Mouse (Mus musculus) right cerebral cortex, adult 18-20 months (tissue): ENCODE data around the gene Kri1.
"Not testable (repeated sequence)": the region's sequence is repeated elsewhere in the genome, so short reads cannot be mapped to it uniquely, and the experiment has no call there.

Source experiments
- DNase-seq: peaks from one replicate; pipeline ENCODE4 v3.0.0; 2022; ENCODE audit warnings: mixed read lengths

Gene Kri1

DNA sequence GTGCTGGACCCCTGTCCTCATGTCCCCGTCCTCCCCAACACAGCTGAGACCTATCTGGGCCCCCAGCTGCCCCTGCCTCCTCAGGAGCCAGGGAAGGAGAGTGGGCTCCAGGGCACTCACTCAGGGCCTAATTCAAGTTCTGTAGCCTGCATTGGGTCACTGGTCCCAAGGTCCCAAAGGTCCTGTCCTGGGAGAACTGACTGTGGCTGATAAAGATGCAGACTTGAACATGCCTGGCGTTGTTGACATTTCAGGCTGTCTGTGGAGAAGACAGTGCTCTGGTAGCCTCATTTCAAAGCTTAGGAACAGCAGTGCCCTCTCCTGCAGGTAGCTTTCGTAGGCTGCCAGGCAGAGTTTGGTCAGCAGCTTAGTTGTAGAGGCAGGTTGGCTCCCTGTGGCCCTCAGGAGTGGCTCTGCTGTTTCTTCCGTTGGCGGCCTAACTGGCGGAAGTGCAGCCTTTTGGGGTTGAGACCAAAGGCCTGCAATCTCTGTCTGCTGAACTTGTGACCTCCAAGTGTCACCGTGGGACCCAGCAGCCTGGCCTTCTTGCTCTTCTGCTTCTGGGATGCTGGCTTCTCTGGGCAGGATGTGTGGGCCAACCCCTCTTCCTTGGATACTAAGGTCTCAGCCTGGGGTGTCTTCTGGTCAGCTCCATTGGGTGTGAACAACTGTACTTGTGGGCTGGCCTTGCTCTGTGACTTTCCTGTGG, 14.1 kb downstream of the Kri1 start:
- DNase-seq: no peak

DNA sequence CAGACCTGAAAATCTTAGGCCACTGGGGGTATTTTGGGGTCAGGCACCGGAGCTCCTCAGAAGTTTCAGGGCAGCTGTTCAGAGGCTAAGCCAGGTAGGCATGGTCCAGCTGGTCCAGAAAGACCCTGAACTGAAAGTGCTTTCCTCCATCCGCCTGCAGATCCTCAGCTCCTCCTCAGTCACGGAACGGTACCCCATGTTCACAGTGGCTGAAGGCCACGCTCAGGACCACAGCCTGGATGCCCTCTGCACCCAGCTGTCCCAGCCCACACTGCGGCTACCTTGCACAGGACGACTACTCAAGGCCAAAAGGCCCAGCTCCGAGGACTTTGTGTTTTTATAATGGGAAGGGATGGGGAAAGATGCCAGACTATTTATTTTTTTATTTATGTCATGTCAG, 14.7 kb downstream of the Kri1 start:
- DNase-seq: no peak

DNA sequence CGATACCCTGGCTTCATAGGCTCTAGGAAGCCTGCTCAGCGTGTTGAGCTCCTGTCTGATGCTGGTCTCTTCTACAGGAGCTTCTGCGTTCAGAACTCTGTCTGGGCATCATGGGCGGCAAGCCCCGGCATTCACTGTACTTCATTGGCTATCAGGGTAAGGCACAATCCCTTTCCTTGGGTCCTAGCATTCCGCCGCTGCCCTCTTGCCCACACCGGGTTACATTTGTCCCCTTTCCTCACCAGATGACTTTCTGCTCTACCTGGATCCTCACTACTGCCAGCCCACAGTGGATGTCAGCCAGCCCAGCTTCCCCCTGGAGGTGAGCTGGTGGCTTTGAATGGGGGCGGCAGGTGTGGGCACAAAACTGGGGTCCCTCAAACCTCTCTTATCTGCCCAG, 15.4 kb downstream of the Kri1 start:
- DNase-seq: no peak

DNA sequence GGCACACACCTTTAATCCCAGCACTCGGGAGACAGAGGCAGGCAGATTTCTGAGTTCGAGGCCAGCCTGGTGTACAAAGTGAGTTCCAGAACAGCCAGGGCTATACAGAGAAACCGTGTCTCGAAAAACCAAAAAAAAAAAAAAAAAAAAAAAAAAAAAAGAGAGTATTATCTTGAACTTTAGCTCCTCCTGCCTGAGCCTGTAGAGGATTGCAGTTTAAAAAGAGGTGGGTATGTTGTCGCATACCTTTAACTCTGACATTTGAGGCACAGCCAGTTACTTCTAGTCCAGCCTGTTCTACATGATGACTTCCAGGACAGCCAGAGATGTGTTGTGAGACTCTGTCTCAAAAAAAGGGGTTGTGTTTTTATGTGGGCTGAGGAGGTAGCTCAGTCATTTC, 18.2 kb downstream of the Kri1 start:
- DNase-seq: not testable (repeated sequence)

DNA sequence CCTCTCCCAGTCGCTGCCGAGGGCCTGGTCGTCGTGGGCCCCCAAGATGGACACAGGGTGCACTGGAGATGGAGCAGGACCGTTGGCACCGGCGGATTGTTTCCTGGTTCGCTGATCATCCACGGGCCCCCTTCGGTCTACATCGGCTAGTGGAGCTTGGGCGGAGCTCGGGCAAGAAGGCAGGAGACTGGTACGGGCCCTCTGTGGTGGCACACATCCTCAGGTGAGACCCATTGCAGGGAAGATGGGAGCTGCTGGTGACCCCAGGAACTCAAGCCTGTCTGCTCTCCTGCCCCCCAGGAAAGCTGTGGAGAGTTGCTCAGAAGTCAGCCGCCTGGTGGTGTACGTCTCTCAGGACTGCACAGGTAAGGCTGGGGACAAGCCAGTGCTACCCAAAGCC, 19.5 kb downstream of the Kri1 start:
- no peak for DNase-seq

DNA sequence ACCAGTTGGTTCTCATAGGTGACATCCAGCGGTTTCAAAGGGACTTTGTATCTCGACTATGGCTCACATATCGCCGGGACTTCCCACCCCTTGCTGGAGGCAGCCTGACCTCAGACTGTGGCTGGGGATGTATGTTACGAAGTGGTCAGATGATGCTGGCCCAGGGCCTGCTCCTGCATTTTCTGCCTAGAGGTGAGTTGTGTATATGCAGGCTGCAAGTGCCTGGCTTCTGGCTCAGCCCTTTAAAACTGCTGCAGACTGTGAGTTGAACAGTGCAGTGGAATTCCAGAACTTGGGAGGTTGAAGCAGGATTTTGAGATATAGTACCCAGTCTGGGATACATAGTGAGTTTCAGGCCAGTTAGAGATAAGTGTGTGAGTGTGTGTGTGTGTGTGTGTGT, 20.9 kb downstream of the Kri1 start:
- no peak for DNase-seq

DNA sequence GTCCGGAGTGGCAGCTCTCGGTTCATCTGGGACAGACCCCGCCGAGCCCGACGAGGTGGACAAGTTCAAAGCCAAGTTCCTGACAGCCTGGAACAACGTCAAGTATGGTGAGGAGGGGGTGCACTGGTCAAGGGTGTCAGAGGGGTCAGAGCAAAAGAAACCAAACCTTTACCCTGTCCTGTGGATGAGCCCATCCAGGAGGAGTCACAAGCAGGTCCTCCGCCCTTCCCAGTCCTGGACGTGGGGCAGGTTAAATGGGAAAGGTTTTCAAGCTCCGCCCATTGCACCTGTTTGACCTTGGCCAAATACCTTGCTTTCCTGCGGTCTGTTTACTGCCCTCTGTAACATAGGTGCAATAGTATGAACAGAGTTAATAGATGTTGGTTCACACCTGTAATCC, 22.2 kb downstream of the Kri1 start:
- DNase-seq: no peak

DNA sequence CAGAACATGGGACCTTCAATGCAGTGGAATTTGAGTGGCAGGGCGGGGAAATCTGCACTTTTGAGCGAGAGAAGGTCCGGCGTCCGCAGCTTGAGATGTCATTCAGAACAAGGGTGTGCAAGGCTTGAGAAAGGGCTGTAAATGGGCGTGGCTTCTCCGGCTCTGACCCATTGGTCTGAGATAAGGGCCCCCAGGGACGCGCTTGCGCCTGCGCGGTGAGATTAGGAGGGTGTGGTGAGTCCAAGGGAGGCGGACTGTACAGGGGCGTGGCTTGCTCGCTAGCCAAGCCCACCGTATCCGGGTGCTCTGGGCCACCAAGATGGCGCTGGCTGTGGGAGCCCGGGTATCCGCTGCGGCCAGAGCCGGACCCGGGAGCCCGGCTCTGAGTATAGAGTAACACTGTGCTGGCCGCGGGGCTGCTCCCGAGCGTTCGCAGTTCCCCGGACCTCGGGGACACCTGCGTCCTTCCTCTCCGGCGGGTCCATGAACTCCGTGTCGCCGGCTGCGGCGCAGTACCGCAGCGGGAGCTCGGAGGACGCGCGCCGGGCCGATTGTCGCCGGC, 22.7 kb downstream of the Kri1 start, which contains the start of gene Atg4d:
TSS of gene Atg4d (plus strand) at position 294 of the 562 bp plus-strand sequence.
- DNase-seq: peak; percentile 98

DNA sequence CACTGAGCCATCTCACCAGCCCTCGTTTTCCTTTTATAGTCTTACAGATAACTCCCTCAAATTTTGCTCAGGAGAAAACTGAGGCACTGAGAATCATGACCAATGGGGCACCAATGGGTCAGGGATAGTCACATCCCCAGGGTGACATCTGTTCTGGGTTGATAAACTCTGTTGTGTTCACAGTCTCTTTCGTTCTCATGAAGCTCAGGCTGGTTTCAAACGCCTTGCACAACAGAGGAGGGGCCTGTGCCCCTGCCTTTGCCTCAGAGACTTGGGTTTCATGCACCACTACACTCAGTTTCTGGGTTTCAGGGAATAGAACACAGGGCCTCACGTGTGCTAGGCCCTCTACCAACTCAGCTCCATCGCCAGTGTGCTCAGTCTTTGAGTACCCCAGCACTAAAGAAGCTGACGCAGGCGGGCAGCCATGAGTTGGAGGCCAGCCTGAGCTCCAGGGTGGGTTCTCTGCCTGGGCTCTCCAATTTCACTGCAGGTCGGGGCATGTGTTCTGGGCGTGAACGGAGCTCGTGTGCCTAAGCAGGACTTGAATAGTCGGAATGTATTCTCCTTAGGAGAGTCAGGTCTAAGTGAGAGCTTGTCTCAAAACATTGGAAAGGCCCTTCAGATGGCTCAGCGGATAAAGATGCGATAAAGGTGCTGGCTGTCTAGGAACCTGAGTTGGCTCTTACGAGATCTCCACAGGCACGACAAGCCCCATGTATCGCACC, 23.3 kb downstream of the Kri1 start:
- no peak for DNase-seq

DNA sequence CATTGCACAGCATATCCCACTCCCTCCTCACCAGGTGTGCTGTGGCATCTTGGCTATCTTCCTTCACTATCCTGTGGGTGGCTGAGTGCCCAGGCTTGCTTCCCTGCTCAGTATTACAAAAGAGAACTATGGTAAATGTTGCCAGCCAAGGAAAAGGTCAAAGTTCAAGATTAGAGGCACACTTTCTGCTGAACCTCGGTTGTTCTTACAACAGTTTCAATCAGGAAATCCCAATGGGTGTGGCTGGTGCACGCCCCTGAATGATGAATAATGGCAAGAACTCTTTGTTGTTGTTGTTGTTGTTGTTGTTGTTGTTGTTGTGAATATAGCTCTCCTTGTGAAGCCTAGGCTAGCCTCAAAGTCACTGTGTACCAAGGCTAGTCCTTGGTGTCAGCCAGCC, 25.9 kb downstream of the Kri1 start:
- no peak for DNase-seq

DNA sequence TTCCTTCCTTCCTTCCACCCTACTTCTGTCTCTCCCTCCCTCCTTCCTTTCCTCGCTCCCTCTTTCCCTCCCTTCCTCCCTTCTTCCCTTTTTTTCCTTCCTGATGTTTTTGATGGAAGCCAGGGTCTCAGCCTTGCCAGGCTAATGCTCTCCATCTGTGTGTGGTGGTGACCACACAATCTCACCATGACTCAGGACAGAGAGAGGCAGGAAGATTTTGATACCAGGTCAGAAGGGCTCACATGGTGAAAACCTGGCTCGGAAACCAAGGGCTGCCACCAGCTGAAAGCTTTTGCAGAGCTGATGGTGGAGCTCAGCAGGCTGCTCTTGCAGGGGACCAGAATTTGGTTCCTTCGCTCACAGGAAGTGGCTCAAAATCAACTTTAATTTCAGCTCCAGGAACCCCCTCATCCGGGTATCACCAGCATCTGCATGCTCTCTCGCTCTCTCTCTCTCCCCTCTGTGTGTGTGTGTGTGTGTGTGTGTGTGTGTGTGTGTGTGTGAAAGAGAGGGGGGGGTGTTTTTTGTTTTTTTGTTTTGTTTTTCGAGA, 27.2 kb downstream of the Kri1 start:
- DNase-seq: no peak

DNA sequence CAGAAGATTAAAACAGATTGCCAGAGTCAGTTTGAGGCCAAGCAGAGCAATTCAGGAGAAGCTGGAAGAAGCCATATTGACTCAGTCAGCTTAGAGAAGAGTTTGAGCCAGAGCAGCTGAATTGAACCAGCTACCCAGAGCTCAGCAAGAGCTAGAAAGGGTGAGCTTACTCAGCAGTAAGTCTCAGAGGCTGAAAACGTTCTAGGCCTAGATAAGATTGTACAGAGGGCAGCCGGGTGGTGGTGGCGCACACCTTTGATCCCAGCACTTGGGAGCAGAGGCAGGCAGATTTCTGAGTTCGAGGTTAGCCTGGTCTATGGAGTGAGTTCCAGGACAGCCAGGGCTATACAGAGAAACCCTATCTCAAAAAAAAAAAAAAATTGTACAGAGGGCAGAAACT, 31.4 kb downstream of the Kri1 start:
- not testable (repeated sequence) for DNase-seq

DNA sequence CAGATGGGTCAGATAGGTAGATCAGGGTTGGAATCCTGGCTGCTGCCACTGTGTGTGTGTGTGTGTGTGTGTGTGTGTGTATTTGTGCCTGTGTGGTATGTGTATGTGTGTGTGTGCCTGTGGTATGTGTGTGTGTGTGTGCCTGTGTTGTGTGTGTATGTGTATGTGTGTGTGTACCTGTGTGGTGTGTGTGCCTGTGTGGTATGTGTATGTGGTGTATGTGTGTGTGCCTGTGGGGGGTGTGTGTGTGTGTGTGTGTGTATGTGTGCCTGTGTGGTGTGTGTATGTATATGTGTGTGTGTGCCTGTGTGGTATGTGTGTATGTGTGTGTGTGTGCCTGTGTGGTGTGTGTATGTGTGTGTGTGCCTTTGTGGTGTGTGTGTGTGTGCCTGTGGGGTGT, 33.1 kb downstream of the Kri1 start:
- no peak for DNase-seq

DNA sequence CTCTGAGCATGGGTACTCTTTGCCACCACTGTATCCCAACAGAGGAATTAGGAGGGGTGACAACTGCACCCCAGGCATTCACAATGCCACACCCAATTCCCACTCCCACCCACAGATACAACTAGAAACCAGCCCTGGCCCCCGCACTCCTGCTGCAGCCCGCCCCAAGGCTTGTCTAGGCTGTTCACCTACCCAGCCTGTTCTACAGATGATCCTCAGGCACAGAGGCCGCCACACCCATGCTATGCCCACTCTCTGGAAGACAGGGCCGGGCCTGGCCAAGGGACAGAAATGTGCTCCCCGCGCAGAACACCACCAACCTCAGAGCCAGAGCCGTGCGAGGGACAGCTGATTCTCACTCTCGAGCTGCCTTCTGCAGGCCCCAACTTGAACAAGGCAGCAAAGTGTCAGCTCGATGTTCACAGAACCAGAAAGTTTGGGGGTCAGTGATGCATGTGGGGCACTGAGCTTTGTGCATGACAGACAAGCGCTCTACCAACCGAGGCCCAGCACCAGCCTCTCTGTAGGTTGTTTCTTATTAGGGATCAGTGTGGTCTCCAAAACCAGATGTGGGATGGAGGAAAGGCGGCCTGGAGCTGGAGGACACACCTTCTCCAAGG, 36.5 kb downstream of the Kri1 start:
- no peak for DNase-seq

DNA sequence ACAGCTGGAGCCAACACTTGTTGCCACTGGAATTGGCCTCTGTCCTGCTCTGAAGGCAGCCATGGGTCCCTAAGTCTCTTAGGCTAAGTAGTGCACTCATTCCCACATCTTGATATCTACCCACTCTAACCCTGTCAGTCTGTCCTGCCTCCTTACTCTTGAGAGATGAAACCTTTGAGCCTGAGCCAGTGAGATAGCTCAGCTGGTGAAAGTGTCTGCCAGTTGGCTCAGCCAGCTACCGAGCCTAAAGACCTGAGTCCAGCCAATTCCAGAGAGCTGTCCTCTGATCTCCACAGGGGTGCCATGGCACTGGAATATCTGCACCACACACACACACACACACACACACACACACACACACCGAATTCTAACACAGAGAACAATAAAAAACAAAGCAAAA, 37.3 kb downstream of the Kri1 start:
- no peak for DNase-seq

DNA sequence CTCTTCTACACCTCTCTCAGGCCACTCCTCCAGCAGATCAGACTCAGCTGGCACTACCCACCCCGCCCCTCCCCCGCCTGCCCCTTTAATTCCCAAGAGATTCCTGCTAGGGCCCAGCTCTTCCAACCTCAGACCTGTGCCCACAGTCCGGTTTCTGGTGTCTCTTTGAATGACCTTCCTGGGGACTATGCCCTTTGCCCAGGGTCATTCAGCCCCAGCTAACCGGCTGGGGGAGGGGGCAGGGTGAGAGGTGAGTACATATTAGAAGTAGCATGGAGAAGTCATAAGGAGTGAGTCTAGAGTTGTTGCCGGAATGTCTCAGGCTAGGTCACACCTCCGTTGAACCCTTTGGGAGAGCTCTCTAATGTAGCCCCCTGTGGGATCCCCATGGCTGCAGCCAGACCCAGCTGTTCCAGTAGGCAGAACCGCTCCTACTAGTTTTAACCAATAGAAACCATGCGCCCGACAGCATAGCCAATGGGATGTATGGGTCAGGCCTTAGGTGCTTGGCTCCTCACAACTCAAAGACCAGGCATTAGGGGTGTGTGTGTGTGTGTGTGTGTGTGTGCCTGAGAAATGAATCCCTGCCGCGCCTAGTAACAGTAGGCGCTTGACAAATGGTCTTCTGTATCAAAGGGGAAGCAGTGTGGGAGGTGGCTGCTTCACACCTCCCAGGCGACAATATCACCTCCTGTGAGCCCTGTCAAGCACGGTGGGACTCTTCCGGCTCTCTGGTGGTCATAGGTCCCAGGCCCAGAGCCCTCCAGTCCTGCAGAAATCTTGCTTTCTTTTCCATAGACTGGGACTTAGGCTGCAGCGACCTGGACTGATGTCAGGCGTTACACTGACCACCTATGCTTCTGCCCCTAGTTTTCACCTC, 37.9 kb downstream of the Kri1 start:
- DNase-seq: no peak

DNA sequence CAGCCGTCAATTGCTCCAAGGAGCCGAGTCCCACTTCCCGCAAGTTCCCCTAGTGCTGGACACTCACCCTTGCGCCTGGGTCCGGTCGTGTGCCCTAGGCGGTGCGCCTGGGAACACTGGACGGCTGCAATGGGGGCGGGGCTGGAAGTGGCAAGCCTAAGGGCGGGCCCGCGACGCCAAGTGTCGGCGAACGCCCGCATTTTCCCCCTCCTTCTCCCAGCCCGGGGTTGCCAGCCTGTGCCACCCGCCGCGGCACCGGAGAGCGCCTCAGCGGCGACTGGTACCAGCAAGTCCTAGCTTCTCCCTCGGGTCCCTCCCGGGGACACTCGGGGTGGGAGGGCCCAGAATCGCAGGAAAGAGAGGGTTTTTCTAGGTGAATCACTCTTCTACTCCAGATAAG, 39.4 kb downstream of the Kri1 start, which contains the start of gene S1pr5:
TSS of gene S1pr5 (minus strand) at position 118 of the 400 bp plus-strand sequence.
- DNase-seq: peak; percentile 68

DNA sequence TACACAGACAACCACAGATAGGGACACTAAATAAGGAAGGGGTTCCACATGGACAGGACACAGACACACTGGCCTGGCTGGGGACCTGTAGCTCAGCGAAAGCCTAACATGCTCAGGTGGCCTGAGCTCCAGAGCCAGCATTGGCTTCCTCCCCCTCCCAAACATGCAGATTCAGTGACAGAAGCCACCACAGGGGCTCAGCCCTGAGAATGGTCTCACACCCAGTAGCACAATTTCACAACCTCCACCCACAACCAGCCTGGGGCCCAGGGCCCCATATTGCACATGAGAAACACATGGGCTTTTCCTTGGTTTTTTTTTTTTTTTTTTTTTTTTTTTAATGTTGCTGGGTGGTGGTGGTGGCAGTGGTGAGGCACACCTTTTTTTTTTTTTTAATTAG, 41.4 kb downstream of the Kri1 start:
- no peak for DNase-seq

DNA sequence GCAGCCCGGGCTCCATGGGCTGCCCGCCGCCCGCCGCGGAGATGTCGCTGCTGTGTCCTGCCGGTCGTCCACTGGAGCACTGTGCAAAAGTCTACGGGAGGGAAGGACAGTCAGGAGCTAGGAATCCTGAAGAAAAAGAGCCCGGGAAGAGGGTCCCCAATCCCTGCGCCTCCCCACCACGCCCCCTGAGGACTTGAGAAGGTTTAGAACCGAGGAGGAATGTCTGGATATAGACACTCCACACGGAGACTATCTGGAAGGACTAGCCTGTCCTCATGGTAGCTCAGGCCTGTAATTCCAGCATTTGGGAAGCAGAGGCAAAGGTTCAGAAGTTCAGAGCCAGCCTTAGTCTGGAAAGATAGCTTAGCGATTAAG, 42.7 kb downstream of the Kri1 start:
- DNase-seq: no peak

DNA sequence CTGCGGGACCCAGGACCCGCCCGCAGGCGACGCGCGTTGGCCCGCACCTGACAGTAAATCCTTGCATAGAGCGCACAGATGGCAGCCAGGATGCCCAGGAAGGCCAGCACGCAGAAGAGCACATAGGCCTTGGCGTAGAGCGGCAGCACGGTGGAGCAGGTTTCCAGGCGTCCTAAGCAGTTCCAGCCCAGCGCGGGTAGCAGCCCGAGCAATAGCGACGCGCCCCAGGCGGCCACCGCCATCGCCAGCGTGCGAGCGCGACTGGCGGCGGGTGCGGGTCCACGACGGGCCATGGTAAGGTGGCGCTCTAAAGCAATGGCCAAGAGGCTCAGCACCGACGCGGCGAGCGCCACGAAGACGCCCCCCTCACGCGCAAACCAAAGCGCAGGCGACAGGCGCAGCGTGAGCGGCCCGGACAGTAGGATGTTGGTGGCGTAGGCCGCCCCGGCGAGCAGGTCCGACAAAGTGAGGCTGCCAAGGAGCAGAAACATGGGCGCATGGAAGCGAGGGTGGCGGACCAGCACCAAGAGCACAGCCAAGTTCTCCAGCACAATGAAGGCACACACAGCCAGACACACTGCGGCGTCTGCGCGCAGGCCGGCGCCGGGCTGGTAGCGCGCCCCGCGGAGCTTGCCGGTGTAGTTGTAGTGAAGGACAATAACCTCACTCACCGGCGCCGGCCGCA, 43.2 kb downstream of the Kri1 start:
- peak; percentile 56 for DNase-seq

DNA sequence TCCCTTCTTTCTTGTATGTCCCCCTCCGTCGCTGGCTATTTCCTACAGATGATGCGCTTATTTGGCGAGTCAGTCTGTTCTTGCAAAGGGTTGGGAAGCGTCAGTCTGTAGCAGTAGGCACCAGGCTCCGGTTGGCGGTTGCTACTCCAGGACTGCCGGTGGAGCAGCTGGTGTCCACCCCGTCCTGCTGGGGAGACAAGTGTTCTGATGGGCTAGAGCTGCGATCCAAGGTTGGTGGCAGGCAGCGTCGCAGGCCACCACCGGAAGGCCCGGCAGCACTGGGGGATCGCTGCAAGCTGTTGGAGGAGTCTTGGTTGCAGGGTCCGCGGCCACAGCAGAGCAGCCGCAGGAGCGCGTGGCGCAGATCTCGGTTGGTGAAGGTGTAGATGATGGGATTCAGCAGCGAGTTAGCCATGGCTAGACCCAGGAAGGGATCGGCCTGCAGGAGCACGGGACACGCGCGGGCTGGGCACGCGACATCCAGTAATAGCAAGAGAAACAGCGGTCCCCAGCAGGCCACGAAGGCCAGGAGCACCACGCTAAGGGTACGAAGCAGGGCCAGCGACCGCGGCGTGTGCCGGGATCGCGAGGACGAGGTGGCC, 43.8 kb downstream of the Kri1 start:
- DNase-seq: no peak
